Mouse (Mus musculus) layer of hippocampus, adult 2 months (tissue): ENCODE measurements at regions not wholly inside any gene's neighbourhood (a gene's known extent, or its start where the extent isn't known, plus 50 kb on each side); places are given as distances from the start of the nearest gene placed in this dataset.

Experiments
- DNase-seq, 2 experiments: peaks; one replicate each; pipeline ENCODE4 v3.0.0; 2022; ENCODE audit warnings: low spot score in 2 of 2
- H3K27ac ChIP-seq: fragments of 200-600 bp; 2 replicates; pipeline ENCODE4 v1.8.1; 2022
- H3K4me3 ChIP-seq: fragments of 200-600 bp; 2 replicates; pipeline ENCODE4 v1.8.1; 2022; ENCODE audit warnings: mild to moderate bottlenecking
- CTCF ChIP-seq: fragments of 200-600 bp; conservative IDR thresholded peaks from 2 replicates; pipeline ENCODE4 v1.8.1; 2022; ENCODE audit warnings: antibody characterized with exemption, mild to moderate bottlenecking, moderate library complexity

- Histone ChIP-seq H3K4me3 (no peak overlapping the region), H3K27ac (no peak overlapping the region)
- TF ChIP-seq CTCF, result no peak
- no peak for DNase-seq
Observed at GRCm38 (mm10) chr13:107213281-107213680, 191.4 kb upstream of the Kif2a start.

GRCm38 (mm10) chr13:107210676-107211075 is 188.8 kb upstream of the Kif2a start:
- TF ChIP-seq CTCF, result no peak
- no peak for DNase-seq
- H3K27ac ChIP-seq, result no peak overlapping the region
- H3K4me3 ChIP-seq, result no peak overlapping the region

GRCm38 (mm10) chr13:107207354-107208181 is 185.6 kb upstream of the Kif2a start:
- Histone ChIP-seq H3K27ac (peak overlapping the region; percentile 82), H3K4me3 (peak overlapping the region; percentile 54)
- DNase-seq, result peak; percentile 77 to 83
- no peak for TF ChIP-seq CTCF

GRCm38 (mm10) chr13:107199875-107200274 is 177.9 kb upstream of the Kif2a start:
- DNase-seq, result no peak
- no peak overlapping the region for H3K27ac ChIP-seq
- no peak overlapping the region for H3K4me3 ChIP-seq
- TF ChIP-seq CTCF, result no peak

GRCm38 (mm10) chr13:107193426-107193825 is 171.5 kb upstream of the Kif2a start:
- TF ChIP-seq CTCF, result no peak
- DNase-seq, result no peak
- no peak overlapping the region for H3K27ac ChIP-seq
- H3K4me3 ChIP-seq, result no peak overlapping the region

GRCm38 (mm10) chr13:107187258-107187878 is 165.4 kb upstream of the Kif2a start:
- TF ChIP-seq CTCF, result no peak
- no peak for DNase-seq
- H3K4me3 ChIP-seq, result no peak overlapping the region
- no peak overlapping the region for H3K27ac ChIP-seq

- Histone ChIP-seq H3K4me3 (no peak overlapping the region), H3K27ac (no peak overlapping the region)
- TF ChIP-seq CTCF, result peak; percentile 84
- DNase-seq, result peak; percentile 57 to 70
Observed at GRCm38 (mm10) chr13:107182544-107182943, 160.6 kb upstream of the Kif2a start.

- no peak for TF ChIP-seq CTCF
- Histone ChIP-seq H3K4me3 (no peak overlapping the region), H3K27ac (no peak overlapping the region)
- no peak for DNase-seq
Observed at GRCm38 (mm10) chr13:107179551-107179950, 157.6 kb upstream of the Kif2a start.

GRCm38 (mm10) chr13:107177595-107177994 is 155.7 kb upstream of the Kif2a start:
- TF ChIP-seq CTCF, result no peak
- Histone ChIP-seq H3K27ac (no peak overlapping the region), H3K4me3 (no peak overlapping the region)
- DNase-seq, result no peak

- H3K27ac ChIP-seq, result 0 out of 2 replicates have a peak overlapping the region, but pooled peaks have one; percentile 15
- no peak for DNase-seq
- TF ChIP-seq CTCF, result no peak
- H3K4me3 ChIP-seq, result no peak overlapping the region
Observed at GRCm38 (mm10) chr13:107175891-107176290, 154.0 kb upstream of the Kif2a start.

- Histone ChIP-seq H3K4me3 (peak overlapping the region; percentile 48), H3K27ac (0 out of 2 replicates have a peak overlapping the region, but pooled peaks have one; percentile 0)
- TF ChIP-seq CTCF, result no peak
- DNase-seq, result peak; percentile 45 to 48
Observed at GRCm38 (mm10) chr13:107168599-107169149, 146.7 kb upstream of the Kif2a start.

GRCm38 (mm10) chr13:107167856-107168598 is 146.1 kb upstream of the Kif2a start:
- H3K27ac ChIP-seq, result 0 out of 2 replicates have a peak overlapping the region, but pooled peaks have one; percentile 0
- no peak for TF ChIP-seq CTCF
- peak overlapping the region; percentile 48 for H3K4me3 ChIP-seq
- no peak for DNase-seq

- H3K27ac ChIP-seq, result no peak overlapping the region
- DNase-seq, result peak in 1 of 2 experiments; percentile 31
- H3K4me3 ChIP-seq, result no peak overlapping the region
- TF ChIP-seq CTCF, result no peak
Observed at GRCm38 (mm10) chr13:107151548-107151947, 129.6 kb upstream of the Kif2a start.
